Mouse (Mus musculus) cerebellum, adult 2 months (tissue): ENCODE data around the gene Kctd20.

Experiments used
- CTCF ChIP-seq: fragments of 200-500 bp; IDR thresholded peaks from 2 replicates; pipeline ENCODE4 v1.5.1; 2011; ENCODE audit warnings: low read depth, mild to moderate bottlenecking, control low read depth, low read length, moderate library complexity, borderline replicate concordance; ENCODE audit not compliant: insufficient read depth
- POLR2A ChIP-seq: fragments of 200-500 bp; IDR thresholded peaks from 2 replicates; pipeline ENCODE4 v1.6.1; 2011; ENCODE audit warnings: low read length, control low read depth, borderline replicate concordance; ENCODE audit not compliant: insufficient read depth

GRCm38 (mm10) chr17:28921086-28921485 lies 30.7 kb upstream of the Kctd20 start:
- TF ChIP-seq CTCF: no peak
- TF ChIP-seq POLR2A: no peak
